Mouse (Mus musculus) heart, adult 2 months (tissue): ENCODE data around the gene Hist1h2ag.

Experiments used
- CTCF ChIP-seq: fragments of 200-600 bp; IDR thresholded peaks from 2 replicates; pipeline ENCODE4 v1.8.1; 2022; ENCODE audit warnings: antibody characterized with exemption, mild to moderate bottlenecking, moderate library complexity
- POLR2A ChIP-seq: fragments of 200-500 bp; IDR thresholded peaks from 2 replicates; pipeline ENCODE4 v1.6.1; 2011; ENCODE audit warnings: mild to moderate bottlenecking, low read depth, low read length, control low read depth; ENCODE audit not compliant: insufficient read depth

DNA sequence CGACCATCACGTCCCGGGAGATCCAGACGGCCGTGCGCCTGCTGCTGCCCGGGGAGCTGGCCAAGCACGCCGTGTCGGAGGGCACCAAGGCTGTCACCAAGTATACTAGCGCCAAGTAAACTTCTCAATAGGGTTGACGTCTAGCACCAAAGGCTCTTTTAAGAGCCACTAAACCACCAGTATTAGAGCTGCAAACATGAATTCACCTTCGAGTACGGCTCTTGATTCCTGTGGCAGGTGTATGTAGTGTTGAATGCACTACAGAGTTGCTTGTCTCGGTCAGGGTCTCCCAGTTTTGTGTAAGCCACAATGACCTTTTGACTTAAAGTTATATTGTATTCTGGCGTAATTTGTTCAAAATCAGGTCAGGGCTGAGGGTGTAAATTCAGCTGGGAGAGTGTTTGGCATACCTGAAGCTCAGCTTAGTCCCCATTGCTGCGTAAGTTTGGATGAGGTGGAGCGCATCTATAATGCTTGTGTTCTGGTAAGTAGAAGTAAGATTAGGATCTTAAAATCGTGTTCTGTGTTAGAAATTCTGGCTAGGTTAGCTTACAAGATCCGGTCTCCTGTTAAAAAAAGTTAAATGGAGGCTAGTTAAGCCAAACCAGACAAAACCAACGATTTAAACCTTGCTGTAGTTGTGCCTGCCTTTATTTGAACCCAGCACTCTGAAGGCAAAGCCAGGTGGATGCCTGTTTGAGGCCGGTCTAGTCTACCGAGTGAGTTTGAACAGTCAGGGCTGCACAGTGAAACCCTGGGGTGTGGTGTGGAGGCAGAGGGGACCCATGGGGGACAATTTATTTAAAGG is 6.4 kb downstream of the Hist1h2ag start:
- TF ChIP-seq CTCF (no peak), POLR2A (no peak; the same call in 1 of the 2 replicates)
